Mouse (Mus musculus): ENCODE measurements at regions not wholly inside any gene's neighbourhood (a gene's known extent, or its start where the extent isn't known, plus 50 kb on each side); places are given as distances from the start of the nearest gene placed in this dataset.
A peak's percentile ranks its signal among the peaks of the same experiment; 100 is the strongest.

GRCm38 (mm10) chr16:93417831-93418230 is 186.0 kb downstream of the Setd4 start:
- DNase-seq (ENCODE audit: extremely low read depth, low read depth, low spot score) = no peak

GRCm38 (mm10) chr16:93392024-93392675 is 211.7 kb downstream of the Setd4 start:
- DNase-seq (ENCODE audit: extremely low read depth, low read depth, low spot score) = no peak

DNA sequence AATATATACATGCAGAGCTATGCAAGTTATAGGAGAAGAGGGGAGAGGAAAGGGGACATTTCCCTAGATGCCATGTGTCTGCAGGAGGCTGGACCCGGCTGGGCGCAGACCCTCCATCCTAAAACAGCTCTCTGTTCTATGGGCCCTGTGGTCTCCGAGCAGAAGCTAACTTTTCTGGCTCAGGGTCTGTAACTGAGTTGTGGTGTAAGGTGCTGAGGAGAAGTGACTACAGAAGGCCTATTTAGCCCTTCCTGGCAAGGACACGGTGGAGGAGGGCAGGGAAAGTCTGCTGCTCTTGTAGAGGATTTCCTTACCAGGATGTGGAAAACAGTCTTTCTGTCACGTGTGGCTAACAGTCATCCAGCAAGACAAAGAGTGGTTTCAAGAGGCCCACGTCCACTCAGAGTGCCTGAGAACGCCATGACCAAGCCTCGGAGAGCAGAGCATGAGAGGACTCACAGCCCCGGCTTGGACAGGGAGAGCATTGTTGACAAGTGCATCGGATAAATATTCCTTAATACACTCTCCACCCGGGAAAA is 216.2 kb downstream of the Setd4 start:
- DNase-seq (ENCODE audit: extremely low read depth, low read depth, low spot score) = no peak

GRCm38 (mm10) chr16:93384039-93384537 is 219.8 kb downstream of the Setd4 start:
- no peak for DNase-seq (ENCODE audit: extremely low read depth, low read depth, low spot score)

DNA sequence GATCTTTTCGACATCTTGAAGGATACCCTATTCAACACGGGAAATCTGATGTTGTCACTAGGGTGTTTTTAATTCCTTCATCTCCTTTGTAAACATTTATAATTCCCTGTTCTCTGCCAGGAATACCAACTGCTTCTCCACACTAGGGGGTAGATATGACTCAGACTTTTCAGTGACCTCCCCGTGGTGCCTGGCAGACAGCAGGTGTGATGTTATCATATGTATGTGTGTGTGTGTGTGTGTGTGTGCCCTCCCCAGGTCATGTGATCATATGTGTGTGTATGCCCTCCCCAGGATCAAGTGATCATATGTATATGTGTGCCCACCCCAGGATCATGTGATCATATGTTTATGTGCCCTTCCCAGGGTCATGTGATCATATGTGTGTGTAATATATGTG is 220.9 kb downstream of the Setd4 start:
- no peak for DNase-seq (ENCODE audit: extremely low read depth, low read depth, low spot score)

DNA sequence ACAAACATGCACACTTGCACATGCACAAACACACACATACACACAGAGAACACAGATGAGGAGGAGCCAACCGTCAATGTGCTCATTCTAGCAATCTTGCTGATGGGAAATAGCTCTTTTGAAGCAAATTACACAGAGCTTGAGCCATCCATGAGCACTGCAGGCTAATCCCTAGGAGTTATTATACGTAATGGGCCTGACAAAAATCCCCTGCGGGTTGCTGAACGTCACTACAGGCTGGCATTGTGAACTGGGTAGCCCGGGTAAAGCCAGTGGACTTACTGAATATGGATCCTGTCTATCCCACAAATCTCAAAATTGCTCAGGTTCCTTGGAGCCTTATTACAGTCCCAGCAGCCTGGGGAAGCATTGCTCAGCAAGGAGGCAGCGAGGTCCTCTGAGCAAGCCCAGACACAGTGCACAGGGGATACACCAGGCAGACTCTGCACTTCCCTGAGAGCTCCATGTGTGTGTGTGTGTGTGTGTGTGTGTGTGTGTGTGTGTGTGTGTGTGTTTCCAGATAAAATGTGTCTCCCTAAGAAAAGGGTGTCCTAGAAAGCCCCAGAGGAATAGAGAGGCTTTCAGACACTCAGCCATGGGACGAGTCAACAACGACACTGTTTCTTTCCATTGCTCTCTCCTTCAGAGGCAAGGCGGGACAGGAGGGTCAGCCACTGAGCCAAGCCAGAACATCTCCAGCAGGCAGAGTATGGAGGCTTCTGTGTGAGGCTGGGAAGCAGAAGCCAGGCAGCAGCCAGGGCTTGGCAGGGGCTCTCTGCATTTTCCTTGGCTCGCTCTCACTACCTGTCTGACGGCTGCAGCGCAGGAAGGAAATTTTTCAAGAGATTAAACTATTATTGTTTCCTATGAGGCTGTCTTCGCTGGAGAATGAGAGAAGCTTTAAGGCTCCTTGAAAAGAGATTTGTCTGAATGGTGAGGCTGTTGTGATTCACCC is 222.9 kb downstream of the Setd4 start:
- no peak for DNase-seq (ENCODE audit: extremely low read depth, low read depth, low spot score)

- DNase-seq (ENCODE audit: extremely low read depth, low read depth, low spot score) = no peak
These were observed 223.7 kb downstream of the Setd4 start for GRCm38 (mm10) chr16:93380117-93380516.

DNA sequence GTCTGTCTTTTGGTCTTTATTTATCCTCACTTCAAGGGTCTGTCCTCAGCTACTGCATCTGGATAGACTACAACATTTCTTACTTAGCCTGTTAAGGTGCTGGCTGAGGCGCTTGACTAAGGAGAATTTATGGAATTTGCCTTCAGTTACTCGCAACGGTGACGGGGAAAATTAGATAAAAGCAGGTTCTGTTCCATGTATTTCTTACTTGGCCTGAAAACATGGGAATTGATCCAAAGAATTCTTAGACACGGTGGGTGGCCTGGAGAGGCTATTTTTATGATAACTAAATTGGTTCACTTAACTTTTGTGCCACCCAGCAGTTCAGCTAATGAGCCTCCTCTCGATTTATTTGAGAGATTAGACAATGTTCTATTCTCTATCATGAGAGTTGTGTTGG is 224.3 kb downstream of the Setd4 start:
- DNase-seq (ENCODE audit: extremely low read depth, low read depth, low spot score) = no peak

GRCm38 (mm10) chr16:93374669-93375068 is 229.2 kb downstream of the Setd4 start:
- DNase-seq (ENCODE audit: extremely low read depth, low read depth, low spot score) = no peak

DNA sequence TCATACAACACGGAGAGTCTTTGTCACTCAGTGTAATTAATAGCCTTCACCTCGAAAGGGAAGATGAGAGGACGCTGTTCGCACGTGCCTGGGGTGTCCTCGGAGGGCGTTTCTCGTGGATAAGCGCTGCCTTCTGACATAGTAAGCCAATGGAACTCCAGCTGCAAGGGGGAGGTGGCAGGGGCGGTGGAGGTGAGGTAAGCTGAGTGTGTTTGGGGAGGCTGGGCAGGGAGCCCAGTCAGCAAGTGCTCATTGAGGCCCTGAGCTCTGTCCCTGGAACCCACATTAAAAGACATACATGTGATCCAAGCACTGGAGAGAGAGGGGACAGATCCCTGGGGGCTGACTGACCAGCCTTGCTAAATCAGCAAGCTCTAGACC is 234.1 kb downstream of the Setd4 start:
- no peak for DNase-seq (ENCODE audit: extremely low read depth, low read depth, low spot score)

GRCm38 (mm10) chr16:93368824-93369765 is 234.8 kb downstream of the Setd4 start:
- peak; percentile 74 for DNase-seq (ENCODE audit: extremely low read depth, low read depth, low spot score)

GRCm38 (mm10) chr16:93367995-93368394 is 235.9 kb downstream of the Setd4 start:
- no peak for DNase-seq (ENCODE audit: extremely low read depth, low read depth, low spot score)

- DNase-seq (ENCODE audit: extremely low read depth, low read depth, low spot score) = no peak
These were observed 236.5 kb downstream of the Setd4 start for GRCm38 (mm10) chr16:93367246-93367805.

- no peak for DNase-seq (ENCODE audit: extremely low read depth, low read depth, low spot score)
These were observed 237.4 kb downstream of the Setd4 start for GRCm38 (mm10) chr16:93366383-93366941.

- DNase-seq (ENCODE audit: extremely low read depth, low read depth, low spot score) = no peak
These were observed 238.5 kb downstream of the Setd4 start for GRCm38 (mm10) chr16:93365236-93365951.

GRCm38 (mm10) chr16:93359772-93360171 is 244.1 kb downstream of the Setd4 start:
- DNase-seq (ENCODE audit: extremely low read depth, low read depth, low spot score) = no peak

DNA sequence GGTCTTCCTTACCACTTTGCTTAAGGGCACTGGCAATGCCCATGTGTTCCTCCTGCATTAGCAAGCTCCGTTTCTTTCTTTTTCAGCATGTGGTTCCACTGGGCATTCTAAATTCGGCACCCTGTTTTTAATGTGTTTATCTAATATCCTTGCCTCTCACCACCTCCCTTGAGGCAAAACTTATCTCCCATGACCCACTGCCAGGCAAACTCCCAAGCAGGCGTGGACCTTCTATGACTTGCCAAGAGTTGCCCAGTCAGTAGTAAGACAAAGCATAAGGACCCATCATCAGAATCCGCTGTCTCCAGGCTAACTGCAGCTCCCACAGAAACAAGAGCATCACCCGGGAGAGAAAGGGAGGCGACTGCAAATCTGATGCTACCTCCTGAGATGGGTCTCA is 245.2 kb downstream of the Setd4 start:
- no peak for DNase-seq (ENCODE audit: extremely low read depth, low read depth, low spot score)

DNA sequence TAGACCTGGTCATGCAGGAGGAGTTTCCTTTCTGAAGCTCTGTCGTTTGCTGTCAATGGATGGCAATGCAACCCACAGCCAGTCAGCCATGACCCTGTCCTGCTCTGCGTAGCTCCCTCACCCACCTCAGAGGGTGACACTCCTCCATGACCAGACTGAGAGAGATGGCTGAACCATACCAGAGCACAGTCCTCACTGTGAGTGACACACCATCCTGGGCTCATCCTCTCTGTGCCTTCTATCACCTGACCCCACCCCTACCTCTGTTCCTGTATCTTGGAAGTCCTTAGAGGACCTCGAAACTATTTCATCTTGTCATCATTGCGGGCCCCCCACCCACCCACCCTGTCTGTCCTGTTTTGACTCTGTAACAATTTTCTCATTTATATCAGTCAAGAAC is 245.7 kb downstream of the Setd4 start:
- no peak for DNase-seq (ENCODE audit: extremely low read depth, low read depth, low spot score)

DNA sequence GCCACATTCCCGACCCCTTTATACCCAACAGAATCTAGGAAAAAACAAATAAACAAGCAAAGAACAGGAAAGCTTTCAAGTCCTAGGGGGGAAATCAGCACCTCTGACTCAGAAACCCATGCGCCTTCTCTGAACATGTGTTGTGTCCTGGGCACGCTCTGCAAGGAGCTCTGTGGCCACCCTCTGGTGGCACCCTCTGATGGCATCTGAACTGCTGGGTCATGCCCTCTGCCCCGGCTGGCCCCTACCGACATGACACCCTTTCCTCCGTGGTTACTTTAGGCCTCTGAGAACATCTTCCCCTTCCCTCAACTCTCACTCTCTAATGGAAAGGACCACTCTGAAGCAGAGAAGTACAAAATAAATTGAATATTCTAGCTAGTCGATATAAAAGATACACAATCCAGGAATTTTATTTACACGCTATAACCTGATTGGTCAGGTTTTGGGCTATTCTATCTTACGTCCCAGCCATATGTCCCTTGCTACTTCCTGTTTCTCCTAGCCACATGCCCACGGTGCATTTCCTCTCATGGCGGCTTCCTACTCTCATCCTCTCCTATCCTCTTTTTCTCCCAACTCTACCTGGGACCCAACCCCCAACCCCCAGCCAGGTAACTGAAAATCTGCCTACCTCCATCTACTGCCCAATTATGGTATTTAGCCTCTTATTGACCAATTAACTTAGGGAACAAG is 248.5 kb downstream of the Setd4 start:
- DNase-seq (ENCODE audit: extremely low read depth, low read depth, low spot score) = no peak
